Mouse (Mus musculus) ovary, postnatal 10 days (tissue): ENCODE measurements around the gene Nphp4.
A peak's percentile ranks its signal among the peaks of the same experiment; 100 is the strongest.

ENCODE experiments used
- DNase-seq: peaks from one replicate; pipeline ENCODE4 v3.0.0; 2022; ENCODE audit warnings: low spot score

Nphp4 gene

DNA sequence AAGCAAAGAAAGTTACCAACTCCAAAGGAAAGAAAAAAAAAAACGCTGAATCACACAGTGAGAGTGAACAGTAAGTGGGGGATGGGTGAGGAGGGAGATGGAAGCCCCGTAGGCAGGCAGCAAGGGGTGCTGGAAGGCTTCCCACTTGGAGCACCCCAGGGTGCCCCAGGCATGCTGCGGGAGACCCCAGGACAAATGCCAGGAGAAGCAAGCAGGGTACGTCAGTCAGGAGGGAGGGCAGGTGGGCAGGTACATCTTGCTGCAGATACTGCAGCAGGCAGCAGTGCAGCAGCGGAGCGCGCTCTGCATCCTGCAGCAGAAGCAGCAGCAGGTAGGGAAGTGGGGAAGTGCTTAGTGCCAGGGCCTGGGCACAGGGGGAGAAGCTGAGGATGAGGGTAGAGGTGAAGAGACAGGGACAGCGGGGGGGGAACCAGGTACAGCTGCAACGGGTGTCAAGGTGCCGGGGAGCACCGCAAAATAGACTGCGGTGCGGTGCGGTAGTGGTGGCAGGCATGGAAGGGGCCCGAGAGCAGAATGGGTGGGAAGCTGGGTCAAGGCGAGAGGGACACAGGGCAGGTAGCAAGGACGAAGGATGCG lies at the start of gene Nphp4:
Gene Nphp4 (plus strand): TSS at position 280 of the 597 bp plus-strand sequence.
- no peak for DNase-seq

DNA sequence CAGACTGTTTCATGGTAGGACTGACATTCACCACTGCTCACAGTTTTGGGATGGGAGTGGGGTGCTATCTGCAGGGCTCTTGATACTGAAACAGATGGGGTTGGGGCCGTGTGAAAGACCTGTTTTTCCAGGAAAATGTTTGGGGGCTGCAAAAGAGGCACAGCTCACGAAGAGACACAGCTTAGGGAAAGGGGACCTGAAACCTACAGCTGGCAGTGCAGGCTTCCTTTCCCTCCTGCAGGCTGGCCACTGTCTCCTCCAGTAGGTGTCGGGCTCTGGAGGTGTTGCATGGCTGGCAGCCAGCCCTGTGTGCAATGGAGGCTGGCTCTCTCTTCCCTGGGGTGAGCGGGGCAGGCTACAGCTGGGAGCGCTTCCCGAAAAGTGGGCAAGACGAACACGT lies 48.2 kb upstream of the Nphp4 start:
- DNase-seq = no peak

DNA sequence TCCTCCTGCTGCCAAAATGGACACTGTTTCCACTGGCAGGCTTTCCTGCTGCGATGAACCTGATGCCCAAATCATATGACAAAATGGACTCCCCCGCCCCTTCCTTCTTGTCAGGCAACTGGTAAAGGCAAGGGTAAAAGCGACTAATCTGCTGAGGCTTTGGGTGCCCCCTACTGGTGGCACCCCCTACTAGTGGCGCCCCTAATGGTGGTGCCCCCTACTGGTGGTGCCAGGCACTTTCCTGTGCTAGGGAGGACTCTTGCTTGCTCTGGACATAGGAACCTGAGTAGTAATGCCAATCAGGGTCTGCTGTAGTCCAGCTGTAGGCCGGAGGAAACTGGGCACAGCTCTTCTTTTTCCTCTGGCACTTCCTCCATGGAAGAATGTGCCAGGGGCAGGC lies 44.2 kb upstream of the Nphp4 start:
- DNase-seq = no peak

DNA sequence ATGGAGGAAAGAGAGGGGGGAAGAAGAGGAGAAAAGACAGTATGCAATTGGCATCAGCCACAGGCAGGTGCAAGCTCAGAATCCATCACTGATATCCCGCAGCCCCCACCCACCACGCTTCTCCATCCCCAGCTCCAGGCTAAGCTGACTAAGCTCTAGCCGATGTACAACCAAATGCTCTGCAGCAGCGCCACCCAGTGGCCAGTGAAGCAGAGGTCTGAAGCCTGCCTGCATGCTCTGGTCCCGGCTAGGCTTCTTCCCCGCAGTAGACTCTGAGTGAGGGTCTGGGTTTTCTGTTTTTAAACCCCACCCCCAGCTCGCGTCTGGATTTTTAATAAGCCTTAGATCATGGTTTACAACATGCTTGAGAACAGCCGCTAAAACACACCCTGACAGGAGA lies 41.7 kb upstream of the Nphp4 start:
- peak; percentile 64 for DNase-seq

DNA sequence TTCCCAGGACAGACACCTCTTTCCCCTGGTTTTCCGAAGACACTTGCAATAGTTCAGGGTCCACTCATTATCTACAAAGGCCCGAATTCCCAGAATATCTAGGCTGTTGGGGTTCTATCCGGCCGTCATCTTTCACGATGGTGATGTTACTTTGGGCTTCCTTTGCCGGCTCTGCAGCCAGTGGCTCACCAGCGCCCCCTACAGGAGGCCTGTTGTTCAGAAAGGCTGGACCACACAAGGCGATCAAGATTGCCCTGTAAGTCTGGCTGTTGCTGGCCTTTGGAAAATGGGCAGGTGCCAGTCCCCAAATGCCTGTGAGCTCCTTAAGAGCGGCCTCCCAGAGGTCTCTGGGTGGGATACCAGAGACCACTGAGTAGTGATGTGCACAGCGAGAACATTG lies 41.3 kb upstream of the Nphp4 start:
- peak; percentile 48 for DNase-seq

DNA sequence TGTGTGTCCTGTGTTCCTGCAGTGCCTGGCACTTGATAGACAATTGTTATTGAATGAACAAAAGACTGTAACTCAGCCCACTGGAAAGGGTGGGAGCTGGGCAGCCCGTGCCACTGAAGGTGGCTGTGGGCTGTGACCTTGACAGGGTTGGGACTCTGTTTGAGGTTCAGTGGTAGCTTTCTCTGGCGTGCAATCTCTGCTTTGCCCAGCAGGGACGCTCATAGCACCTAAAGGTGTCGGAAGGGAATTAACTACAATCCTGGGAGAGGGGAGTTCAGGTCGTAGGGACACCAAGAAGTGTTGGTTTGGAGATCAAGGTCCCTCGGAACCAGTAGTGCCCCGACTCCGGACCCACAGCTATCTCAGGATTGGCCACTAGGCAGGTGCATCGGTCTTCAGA lies 35.6 kb upstream of the Nphp4 start:
- no peak for DNase-seq

DNA sequence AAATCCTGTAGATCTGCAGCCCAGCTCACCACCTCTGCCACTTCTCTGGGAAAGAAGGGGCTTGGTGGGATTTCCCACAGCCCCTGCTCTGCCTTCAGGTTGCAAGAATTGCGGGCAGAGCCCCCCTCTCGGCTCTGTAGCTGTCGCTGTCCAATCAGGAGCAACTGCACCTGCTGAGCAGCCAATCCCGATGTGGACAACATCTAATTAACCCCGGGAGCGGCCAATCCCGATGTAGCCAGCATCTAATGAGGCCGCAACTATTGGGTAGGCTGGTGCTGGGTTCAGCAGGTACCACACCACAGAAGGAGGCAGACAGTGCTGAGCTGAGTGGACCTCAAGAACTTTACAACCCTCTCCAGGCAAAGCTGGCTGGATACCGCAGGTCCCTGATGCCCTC lies 35.0 kb upstream of the Nphp4 start:
- no peak for DNase-seq

DNA sequence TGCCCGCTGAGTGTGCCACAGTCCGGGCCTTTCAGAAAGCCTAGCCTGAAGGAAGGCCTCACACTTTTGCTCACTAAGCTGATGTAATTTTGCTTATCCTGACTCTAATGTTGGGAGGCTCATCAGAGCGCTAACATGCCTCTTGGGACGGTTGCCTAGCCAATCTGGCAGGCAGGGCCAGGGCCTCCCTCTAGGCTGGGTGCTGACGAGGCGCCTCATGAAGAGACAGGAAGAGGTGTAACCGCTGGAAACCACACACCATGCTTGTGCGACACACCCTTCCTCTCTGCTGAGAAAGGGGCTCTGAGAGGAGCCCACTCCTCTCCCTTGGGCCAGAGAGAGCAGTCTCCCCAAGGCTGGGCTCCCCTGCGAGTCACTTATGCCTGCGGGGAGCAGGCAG lies 30.3 kb upstream of the Nphp4 start:
- DNase-seq = no peak

DNA sequence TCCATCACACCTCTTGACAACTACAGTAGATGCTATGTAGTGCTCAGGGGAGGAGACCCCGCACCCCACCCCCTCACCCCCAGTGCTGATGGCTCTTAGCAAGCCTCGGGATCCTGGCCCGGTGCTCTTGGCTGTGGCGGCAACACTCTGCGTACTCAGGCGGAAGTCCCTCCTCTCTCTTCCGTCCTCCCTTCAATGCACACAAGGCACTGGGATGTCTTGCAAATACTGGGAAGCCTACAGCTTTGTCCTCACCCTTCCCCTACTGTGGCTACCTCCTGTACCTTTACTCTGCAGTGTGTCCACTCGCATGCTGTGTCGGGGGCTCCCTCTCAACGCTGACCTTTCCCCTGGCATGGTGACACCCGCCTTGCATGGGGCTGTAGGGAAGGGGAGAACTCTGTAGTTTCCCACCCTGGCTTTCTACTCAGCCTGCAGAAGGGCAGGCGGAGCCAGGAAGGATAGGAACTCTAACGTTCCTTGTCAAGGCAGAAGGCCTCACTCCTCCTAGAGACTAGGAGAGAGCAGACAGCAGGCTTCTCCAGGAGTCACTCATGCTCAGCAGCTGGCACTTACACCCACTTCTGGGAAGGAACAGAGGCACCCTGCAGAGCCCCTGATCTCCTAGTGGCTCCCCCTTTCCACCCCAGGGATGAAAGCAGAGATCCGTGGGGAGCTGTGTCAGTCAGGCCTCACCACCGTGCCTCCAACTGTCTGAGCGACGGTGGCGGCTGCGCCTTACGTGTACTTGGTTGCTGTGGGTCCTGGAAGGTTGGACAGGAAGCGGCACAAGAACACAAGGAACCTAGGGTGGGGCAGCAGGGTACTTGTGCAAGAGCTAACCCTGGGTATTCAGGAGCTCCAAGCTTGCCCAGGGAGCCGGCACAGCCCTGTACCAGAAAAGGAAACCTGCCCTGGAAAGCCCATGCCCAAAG lies 28.5 kb upstream of the Nphp4 start:
- DNase-seq = no peak

DNA sequence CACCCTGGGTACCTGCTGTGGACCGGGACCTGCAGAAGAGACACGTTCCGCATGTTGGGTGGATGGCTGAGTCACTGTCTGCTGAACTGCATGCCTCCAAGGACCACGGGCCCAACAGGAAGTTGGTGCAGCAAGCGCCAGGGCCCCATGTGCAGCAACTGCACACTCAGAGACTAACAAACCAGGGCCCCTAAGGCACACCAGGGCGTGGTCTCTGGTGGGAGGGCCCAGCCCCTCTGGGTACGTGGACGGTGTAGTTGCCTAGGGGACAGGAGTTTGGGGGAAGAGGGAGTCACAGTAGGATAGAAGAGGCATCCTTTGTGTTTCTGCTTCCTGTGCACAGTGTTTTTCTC lies 27.9 kb upstream of the Nphp4 start:
- DNase-seq = no peak

DNA sequence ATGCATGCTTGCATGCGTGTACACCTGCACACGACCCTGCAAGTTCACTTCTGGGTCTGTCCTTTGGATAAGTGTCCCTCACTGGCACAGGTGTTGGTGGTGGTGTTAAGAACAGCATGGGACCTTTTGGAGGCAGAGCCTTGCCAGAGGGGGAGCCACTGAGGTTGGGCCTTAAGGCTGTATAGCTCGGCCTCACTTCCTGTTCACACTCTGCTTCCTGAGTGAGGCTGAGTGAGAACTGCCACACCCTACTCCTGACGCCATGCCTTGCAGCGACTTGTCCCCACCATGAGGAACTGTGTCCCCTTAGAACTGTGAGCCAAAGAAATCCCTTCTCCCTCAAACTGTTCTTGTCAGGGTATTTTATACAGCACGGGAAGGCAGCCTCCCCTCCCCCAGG lies 25.1 kb upstream of the Nphp4 start:
- DNase-seq = no peak

DNA sequence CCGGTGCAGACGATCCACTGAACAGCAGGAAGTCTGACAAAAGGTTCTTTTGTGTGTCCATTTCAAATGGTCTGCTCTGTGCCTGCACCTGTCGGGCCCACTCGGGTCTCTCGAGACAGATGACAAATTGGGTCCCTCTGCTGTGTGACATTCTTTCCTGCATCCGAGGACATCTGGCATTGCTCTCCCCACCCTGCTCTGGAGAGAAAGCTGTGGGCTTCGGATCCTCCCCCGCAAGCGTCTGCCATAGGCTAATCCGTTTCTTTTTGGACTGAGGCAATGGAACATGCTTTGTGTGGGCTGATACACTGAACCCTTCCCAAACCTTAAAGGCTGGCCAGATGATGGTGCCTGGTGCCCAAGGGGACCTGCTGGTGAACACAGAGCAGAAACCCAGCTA lies 23.4 kb upstream of the Nphp4 start:
- DNase-seq = no peak

DNA sequence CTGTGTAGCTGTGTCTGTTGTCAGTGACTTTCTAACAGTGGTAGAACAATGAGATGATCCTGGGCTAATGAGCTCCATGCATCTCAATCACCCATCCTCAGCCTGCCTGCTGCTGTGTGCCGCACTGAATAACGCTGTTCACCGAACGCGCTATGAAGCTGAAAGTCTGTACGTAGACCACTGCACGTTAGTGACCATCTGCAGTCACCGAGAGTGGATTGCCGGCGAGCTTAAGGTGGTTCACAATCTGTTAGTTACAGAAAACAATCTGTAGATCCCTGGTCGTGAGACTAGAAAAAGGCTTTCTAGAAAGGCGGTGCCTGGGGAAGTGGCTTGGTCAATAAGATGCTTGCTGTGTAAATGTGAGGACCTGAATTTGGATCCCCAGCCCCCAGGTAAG lies 22.4 kb upstream of the Nphp4 start:
- DNase-seq = no peak

DNA sequence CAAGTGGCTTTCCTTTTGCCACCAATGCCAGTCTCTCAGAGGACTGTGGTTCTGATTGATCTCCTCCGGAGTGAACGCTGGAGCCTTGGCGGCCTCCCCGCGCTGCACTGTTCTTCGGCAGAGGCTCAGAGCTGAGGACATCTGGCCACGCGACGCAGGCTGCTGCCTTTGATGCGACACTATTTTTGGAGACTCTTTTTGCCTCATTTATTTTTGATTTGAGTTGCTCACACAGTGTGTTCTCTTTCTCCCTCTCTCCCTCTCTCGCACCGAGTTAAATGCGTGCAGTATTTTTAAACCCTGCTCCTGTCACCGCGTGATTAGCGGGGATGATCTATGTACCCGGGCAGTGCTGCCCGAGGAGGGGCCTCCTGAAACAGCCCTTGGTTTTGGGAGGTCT lies 19.9 kb upstream of the Nphp4 start:
- no peak for DNase-seq

DNA sequence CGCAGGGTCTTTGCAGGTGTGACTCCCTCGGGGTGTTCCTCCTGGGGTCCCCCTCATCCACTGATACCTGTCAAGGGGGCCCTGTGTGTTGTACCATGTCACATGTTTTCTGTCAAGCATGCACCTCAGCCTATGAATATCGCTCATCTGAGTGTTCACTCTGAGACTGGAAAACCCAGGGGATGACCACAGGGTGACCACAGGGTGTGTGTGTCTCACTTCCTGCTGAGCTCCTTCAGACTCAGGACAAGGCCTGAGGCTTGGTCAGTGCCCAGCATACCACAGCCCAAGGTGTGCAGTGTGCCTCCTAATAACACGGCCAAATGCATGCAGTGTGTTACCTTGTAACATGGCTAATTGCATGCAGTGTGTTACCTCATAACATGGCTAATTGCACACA lies 18.8 kb upstream of the Nphp4 start:
- DNase-seq = no peak

DNA sequence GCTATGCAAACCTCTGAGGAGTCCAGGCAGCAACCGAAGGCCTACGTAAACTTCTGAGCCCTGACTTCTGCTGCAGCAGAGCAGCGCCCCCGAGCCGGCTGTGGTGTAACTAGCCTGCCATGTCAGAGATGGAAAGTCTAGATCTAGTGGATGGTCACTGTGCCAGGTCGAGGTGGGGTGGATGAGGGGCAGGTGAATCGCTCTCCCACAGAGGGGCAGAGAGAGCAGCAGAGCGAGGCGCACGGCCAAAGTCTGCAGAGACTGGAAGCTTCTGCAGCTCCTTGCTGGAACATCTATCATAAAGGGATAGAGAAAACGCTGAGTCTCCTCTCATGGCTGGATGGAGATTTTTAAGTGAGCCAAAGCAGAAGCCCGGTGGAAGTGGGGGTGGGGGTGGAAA lies 14.0 kb upstream of the Nphp4 start:
- no peak for DNase-seq

DNA sequence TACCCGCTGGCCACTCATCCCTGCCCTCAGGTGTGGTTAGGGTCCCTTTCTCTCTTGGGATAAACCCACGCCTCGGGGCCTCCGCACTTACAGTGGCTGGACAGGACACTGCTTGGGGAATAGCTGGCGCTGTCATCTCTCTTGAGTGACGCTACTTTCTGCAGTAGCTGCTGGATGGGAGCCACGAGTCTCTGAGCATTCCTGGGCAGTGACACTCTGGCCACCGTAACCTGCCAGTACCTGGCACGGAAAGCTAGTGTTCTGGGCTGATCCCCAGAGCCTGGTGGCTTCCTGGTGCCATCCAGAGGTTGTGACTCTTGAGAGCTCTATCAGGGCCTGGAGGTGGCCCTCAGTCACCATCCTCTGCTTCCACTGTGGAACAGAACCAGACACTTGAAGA lies 13.4 kb upstream of the Nphp4 start:
- DNase-seq = no peak

DNA sequence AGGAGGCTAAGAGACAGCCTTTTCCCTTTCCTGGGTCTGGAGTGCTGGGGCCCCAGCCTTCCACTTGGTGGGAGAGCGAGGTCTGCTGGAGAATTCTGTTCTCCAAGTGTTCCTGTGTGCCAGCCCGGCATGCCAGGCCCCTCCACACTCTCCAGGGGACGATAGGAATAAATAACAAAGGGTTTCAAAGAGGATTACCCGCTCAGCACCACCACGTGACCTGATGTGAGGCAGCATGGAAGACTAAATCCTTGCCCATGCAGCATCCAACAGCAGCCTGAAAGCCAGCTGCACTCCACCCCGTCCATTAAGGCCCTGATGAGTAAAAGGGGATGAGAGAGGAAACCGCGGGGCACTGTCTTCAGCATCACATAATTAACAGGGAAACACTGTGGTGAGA lies 11.4 kb upstream of the Nphp4 start:
- no peak for DNase-seq

DNA sequence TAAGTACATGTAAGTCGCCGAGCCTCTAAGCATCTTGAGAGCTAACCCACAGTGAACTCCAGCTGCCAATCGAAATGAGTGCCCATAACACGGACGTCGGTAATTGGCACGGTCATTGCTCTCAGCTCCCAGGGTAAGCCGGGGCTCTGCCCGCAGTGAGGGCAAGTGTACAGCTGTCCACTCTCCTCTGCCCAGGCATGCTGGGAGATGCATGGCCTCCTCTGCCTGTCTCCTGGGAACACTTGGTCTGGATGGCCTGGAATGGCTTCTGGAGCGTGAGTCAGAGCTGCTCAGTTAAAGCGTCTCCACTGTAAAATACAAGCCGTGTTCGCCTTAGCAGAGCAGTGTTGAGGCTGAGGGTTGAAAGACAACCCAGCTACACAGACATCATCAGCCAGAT lies 9.9 kb upstream of the Nphp4 start:
- DNase-seq = no peak

DNA sequence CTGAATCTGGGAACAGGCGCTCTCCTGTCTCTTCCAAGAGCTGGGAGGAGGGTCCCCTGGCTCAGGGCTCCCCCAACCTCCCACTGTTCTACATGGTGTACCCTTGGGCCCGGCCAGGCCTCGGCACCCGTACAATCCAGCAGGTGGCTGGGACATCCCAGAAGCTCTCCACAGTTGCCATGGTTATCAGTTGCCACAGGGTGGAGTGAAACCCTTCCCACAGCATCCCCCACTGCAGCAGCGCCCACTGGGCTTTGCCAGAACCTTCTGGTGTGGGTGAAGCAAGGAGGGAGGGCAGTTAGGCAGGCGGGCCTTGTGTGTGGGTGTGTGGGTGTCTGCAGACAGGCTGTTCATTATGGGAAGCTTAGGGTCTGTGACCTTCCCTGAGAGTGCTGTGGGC lies 8.6 kb upstream of the Nphp4 start:
- DNase-seq = no peak

DNA sequence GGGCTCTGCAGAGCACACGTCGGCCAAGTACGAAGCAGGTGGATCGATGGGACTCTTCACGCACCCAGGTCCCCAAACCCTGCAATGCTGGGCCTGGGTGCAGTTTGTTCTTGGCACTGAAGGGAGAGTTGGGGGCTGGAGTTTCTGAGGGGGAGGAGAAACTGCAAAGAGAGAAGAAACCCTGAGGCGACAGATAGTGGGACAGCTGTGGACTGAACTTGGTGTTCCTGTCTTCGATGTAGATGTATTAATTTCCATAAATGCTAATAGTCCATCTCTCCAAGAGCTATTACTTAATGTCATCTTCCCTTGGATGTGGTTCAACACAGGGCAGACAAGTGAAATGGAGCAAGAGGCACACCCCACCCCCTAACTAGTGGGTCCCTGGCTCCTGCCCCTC lies 565 bp upstream of the Nphp4 start:
- no peak for DNase-seq

DNA sequence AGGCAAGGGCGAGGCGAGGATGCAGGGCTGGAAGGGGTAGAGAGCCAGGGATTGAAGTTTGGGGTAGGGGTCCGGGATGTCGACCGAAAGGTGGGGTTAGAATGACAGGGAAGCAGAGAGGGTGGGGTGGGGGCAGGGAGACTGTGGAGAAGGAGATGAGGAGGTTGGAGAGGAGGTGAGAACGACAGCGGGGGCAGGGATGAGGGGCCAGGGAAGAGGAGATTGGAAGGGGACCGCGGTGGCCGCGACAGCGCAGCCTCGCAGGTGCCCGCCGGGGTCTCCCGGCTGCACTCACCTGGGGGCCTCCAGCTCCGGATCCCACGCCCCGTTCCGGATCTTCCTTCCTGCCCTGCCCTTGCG lies 580 bp downstream of the Nphp4 start:
- no peak for DNase-seq

DNA sequence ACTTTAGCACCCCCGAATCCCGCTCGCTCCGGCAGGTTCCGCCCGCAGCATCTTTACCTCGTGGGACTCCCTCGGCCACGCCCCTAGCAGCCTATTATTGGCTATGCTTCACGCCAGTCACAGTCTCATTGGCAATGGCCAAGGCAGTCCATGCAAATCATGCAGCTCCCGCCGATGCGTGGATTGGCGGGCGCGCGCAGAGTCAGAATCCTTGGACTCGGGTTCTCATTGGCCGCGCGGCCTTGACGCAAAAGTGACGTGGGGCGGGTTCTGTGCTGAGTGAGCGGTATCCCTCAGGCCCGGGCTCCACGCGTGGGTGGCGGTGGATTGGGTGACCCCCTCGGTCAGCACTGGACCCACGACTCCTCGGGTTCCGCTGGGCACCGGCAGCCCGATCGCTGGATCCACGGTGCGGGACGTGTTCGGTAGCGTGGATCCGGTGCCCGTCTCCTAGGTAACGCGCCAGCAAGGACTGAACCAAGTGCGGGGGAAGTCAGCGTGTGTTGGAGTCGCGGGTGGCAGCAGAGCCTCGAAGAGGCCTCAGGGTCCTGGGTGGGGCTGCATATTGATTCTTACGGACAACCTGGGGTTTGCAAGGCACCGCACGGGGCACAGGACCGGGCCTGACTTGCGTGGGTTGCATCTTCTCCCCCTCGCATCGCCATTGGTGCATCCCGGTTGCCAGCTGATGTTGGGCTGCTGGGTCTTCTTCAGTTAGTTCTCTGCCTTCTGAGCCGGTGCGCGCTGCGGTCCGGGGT lies 1.1 kb downstream of the Nphp4 start, which contains the start of gene Kcnab2:
Gene Kcnab2 (minus strand): TSS at position 406 of the 758 bp plus-strand sequence.
- peak; percentile 97 for DNase-seq
